Mouse (Mus musculus): Measurements from ENCODE around the gene Susd1.

The Susd1 gene

GRCm38 (mm10) chr4:59277958-59278357 is 160.5 kb downstream of the Susd1 start:
- no peak for DNase-seq

- no peak for DNase-seq
These were observed 162.5 kb downstream of the Susd1 start for GRCm38 (mm10) chr4:59275956-59276355.

- DNase-seq = no peak
These were observed 162.9 kb downstream of the Susd1 start for GRCm38 (mm10) chr4:59275494-59275893.

GRCm38 (mm10) chr4:59274136-59274535 is 164.3 kb downstream of the Susd1 start:
- DNase-seq = no peak

- DNase-seq = peak; percentile 72 to 73
These were observed 165.1 kb downstream of the Susd1 start for GRCm38 (mm10) chr4:59273342-59273741.

DNA sequence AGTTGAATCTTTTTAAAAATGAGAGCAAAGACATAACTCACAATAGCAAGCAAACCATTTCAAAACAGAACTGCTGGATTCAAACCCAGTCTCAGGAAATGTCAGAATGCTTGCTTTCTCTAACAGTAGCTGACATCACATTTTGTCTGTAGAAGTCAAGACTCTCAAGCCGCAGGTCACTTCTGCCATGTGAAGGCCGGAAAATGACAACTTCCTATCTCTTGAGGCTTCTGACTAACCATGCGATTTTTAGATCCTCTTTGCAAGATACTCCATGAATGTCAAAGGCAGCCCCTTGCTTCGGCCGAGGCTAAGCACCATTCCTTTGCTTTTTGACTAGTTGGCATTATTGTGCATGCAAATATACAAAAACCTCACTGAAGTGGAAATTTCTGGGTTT is 172.8 kb downstream of the Susd1 start:
- DNase-seq = no peak

- DNase-seq = no peak
These were observed 173.3 kb downstream of the Susd1 start for GRCm38 (mm10) chr4:59265182-59265581.

Data from kidney, adult 8-10 months (tissue).